In the genomic region with DNA sequence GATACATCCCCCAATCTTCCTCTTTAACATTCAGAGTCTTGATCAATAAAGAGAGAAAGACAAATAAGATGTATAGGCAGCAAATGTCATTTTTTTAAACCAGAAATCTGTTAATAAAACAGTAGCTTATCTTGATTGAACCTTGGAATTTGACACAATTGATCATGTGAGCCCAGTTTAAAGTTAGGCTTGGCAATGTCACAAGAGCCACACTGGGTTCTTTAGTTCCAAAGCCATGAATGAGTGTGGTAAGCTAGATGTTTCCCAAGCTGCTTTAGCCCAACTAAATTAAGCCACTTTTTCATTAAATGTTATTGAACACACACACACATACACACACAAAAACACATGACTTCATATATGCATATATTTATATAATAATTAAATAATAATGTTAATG, we compare ENCODE assay signal across 19 mouse cellular contexts.
DNase-seq lines count a peak whose midpoint lies in the region; ATAC-seq and TF ChIP-seq lines count a peak whose summit lies in the region.
"Had no signal": no experiment of that assay in that cellular context is flagged by ENCODE, and none has a peak within 500 bp of the region (broad histone marks: within the 10 kb centered on the region; RNA-seq: fewer than 3 reads in every experiment).

No protein-coding gene starts in this region.

- no peak overlapping the region for H3K9ac ChIP-seq in liver, adult 2 months (ENCODE audit: low read depth, low read length)
- H3K9ac ChIP-seq in liver, embryonic 11.5 days (ENCODE audit: low read depth, low read length), result no peak overlapping the region
- H3K9ac ChIP-seq in midbrain, embryonic 11.5 days (ENCODE audit: low read length), result no peak overlapping the region

- TF ChIP-seq CTCF in liver, adult 2 months (IDR thresholded peaks at IDR 0.05; ENCODE audit: low read depth, low read length), result no peak

- no peaks in the 10 kb centered on the region for H3K27me3 ChIP-seq in liver, adult 2 months (ENCODE audit: control insufficient read depth, insufficient read depth, low read length)
- no peaks in the 10 kb centered on the region for H3K27me3 ChIP-seq in liver, embryonic 11.5 days (replicated peaks; ENCODE audit: control insufficient read depth, insufficient read depth, low read length)
- no peaks in the 10 kb centered on the region for H3K27me3 ChIP-seq in midbrain, embryonic 11.5 days (ENCODE audit: control insufficient read depth, insufficient read depth, low read length)
- no peaks in the 10 kb centered on the region for H3K27me3 ChIP-seq in midbrain, embryonic 10.5 days (ENCODE audit: low read depth, poor library complexity, severe bottlenecking)
- H3K27me3 ChIP-seq: CH12.LX, Patski had no signal

- ATAC-seq in liver, embryonic 11.5 days (replicated peaks; ENCODE audit: low FRiP score), result no peak
- ATAC-seq in midbrain, embryonic 11.5 days (ENCODE audit: low FRiP score), result no peak
- ATAC-seq: activated CD4-positive, CD25-positive, alpha-beta regulatory T cell, adult 4 months; CD4-positive, CD25-positive, alpha-beta regulatory T cell, adult 4 months; Patski had no signal

- H3K4me1 ChIP-seq in liver, adult 2 months (ENCODE audit: control insufficient read depth, insufficient read depth, low read length), result peaks cover 2% of the 10 kb centered on the region; the same call in 1 of the 2 replicates
- H3K4me1 ChIP-seq in liver, embryonic 11.5 days (replicated peaks; ENCODE audit: control insufficient read depth, insufficient read depth, low read length), result no peaks in the 10 kb centered on the region
- H3K4me1 ChIP-seq in midbrain, embryonic 11.5 days (ENCODE audit: control insufficient read depth, insufficient read depth, low read length), result no peaks in the 10 kb centered on the region; the same call in 1 of the 2 replicates
- peaks cover 5% of the 10 kb centered on the region for H3K4me1 ChIP-seq in midbrain, embryonic 10.5 days

- no peaks in the 10 kb centered on the region for H3K9me3 ChIP-seq in liver, embryonic 11.5 days (ENCODE audit: control insufficient read depth, low read length)
- H3K9me3 ChIP-seq in midbrain, embryonic 11.5 days (ENCODE audit: control insufficient read depth, low read length), result no peaks in the 10 kb centered on the region
- H3K9me3 ChIP-seq in midbrain, embryonic 10.5 days (replicated peaks), result no peaks in the 10 kb centered on the region

- H3K27ac ChIP-seq in liver, adult 2 months (replicated peaks; ENCODE audit: insufficient read depth, low read depth, low read length), result no peak overlapping the region
- H3K27ac ChIP-seq in liver, embryonic 11.5 days (ENCODE audit: low read depth, low read length), result no peak overlapping the region
- H3K27ac ChIP-seq in midbrain, embryonic 11.5 days (ENCODE audit: low read depth, low read length), result no peak overlapping the region
- no peak overlapping the region for H3K27ac ChIP-seq in midbrain, embryonic 10.5 days (replicated peaks)

- no peak for TF ChIP-seq POLR2A in liver, adult 2 months (IDR thresholded peaks at IDR 0.05; ENCODE audit: extremely low read depth, insufficient read depth, low read length)

- no peak overlapping the region for H3K4me2 ChIP-seq in liver, embryonic 11.5 days
- no peak overlapping the region for H3K4me2 ChIP-seq in midbrain, embryonic 11.5 days

- H3K4me3 ChIP-seq in liver, adult 2 months (ENCODE audit: insufficient read depth, low read depth, low read length), result no peak overlapping the region
- no peak overlapping the region for H3K4me3 ChIP-seq in liver, embryonic 11.5 days (ENCODE audit: low read depth, low read length)
- no peak overlapping the region for H3K4me3 ChIP-seq in midbrain, embryonic 11.5 days (ENCODE audit: low read depth, low read length)
- no peak overlapping the region for H3K4me3 ChIP-seq in midbrain, embryonic 10.5 days

- no peaks in the 10 kb centered on the region for H3K36me3 ChIP-seq in liver, adult 2 months (ENCODE audit: control insufficient read depth, insufficient read depth, low read length)
- H3K36me3 ChIP-seq in liver, embryonic 11.5 days (ENCODE audit: control insufficient read depth, insufficient read depth, low read length), result no peaks in the 10 kb centered on the region
- no peaks in the 10 kb centered on the region for H3K36me3 ChIP-seq in midbrain, embryonic 11.5 days (ENCODE audit: control insufficient read depth, insufficient read depth, low read length)
- H3K36me3 ChIP-seq in midbrain, embryonic 10.5 days, result no peaks in the 10 kb centered on the region
- H3K36me3 ChIP-seq: G1E had no signal

- peak; percentile 80 for DNase-seq in liver, adult 2 months (ENCODE audit: extremely low read depth, low read depth, low spot score)
- DNase-seq in liver, embryonic 11.5 days (ENCODE audit: low spot score), result no peak
- peak; percentile 78 for DNase-seq in midbrain, embryonic 11.5 days (ENCODE audit: low spot score, missing footprints)
- no peak for DNase-seq in midbrain, embryonic 10.5 days (ENCODE audit: low spot score)
- DNase-seq: adrenal gland, adult 2 months; adrenal gland, adult 8-10 months; adrenal gland, postnatal 10 days; adrenal gland, postnatal 14 days; adrenal gland, postnatal 25 days; adrenal gland, postnatal 36 days; B cell, adult 2 months; cerebellum, adult 11 months; cerebellum, adult 11-12 months; cerebellum, adult 18-20 months had no signal

- H3K79me2 ChIP-seq in liver, adult 2 months (ENCODE audit: control insufficient read depth, insufficient read depth, low read length), result no peaks in the 10 kb centered on the region

Comparison
In these comparisons a context has a peak if more than half of its experiments do, and no peak if none do; other contexts are left out.
1. DNase-seq: peak in liver, adult 2 months (single experiment) and midbrain, embryonic 11.5 days (single experiment); none in liver, embryonic 11.5 days (single experiment) and midbrain, embryonic 10.5 days (single experiment).